Mouse (Mus musculus) hindbrain, embryonic 11.5 days (tissue): ENCODE results near the gene Wdr90. TPM values are rescaled to one million over a fixed set of nuclear protein-coding genes. Genes with fewer than 3 reads are reported as not detected.
"Not testable (repeated sequence)": the region's sequence is repeated elsewhere in the genome, so short reads cannot be mapped to it uniquely, and the experiment has no call there.

Source experiments
- ATAC-seq: fragments of 200-750 bp; cut with Nextera tagmentation; 2 replicates; pipeline ENCODE4 v1.8.0; 2017; ENCODE audit warnings: mild to moderate bottlenecking, moderate TSS enrichment, moderate library complexity; ENCODE audit not compliant: low FRiP score
- DNase-seq: peaks from one replicate; pipeline ENCODE4 v3.0.0-alpha.2; 2015; ENCODE audit warnings: low spot score
- H3K27ac ChIP-seq: fragments of 300-500 bp; sonication (generic); 2 replicates; pipeline ENCODE4 v1.5.1; 2014; ENCODE audit warnings: mild to moderate bottlenecking, low read depth, low read length
- H3K27me3 ChIP-seq: fragments of 300-500 bp; sonication (generic); 2 replicates; pipeline ENCODE4 v1.6.1; 2014; ENCODE audit warnings: mild to moderate bottlenecking, low read length, moderate library complexity, mixed read lengths; ENCODE audit not compliant: control insufficient read depth, insufficient read depth
- H3K36me3 ChIP-seq: fragments of 300-500 bp; sonication (generic); 2 replicates; pipeline ENCODE4 v1.6.1; 2014; ENCODE audit warnings: mild to moderate bottlenecking, low read length, moderate library complexity, mixed read lengths; ENCODE audit not compliant: control insufficient read depth, insufficient read depth
- H3K4me1 ChIP-seq: fragments of 300-500 bp; sonication (generic); replicated peaks from 2 replicates; pipeline ENCODE4 v1.6.1; 2014; ENCODE audit warnings: low read length, mixed read lengths; ENCODE audit not compliant: control insufficient read depth, insufficient read depth
- H3K4me2 ChIP-seq: fragments of 300-500 bp; sonication (generic); replicated peaks from 2 replicates; pipeline ENCODE4 v1.6.1; 2014; ENCODE audit warnings: mild to moderate bottlenecking, low read depth, low read length
- H3K4me3 ChIP-seq: fragments of 300-500 bp; sonication (generic); 2 replicates; pipeline ENCODE4 v1.5.1; 2014; ENCODE audit warnings: low read depth, low read length
- H3K9ac ChIP-seq: fragments of 300-500 bp; sonication (generic); 2 replicates; pipeline ENCODE4 v1.6.1; 2014; ENCODE audit warnings: low read depth, low read length
- H3K9me3 ChIP-seq: fragments of 300-500 bp; sonication (generic); 2 replicates; pipeline ENCODE4 v1.6.1; 2016; ENCODE audit warnings: low read length; ENCODE audit not compliant: control insufficient read depth
- WGBS: fragments of 180-500 bp; shearing (Covaris S2); extraction: QIAGEN DNeasy Blood & Tissue Kit; methylation state at CpG from one replicate; pipeline ENCODE4 v1.1.7; 2014; 5-methylcytosine and 5-hydroxymethylcytosine counted together
- polyA plus RNA-seq: library from polyadenylated mRNA; unstranded; fragments of >200 nt; fragmentation: Nextera tagmentation; extraction: Ambion mirVana; gene quantifications from 2 replicates; pipeline ENCODE4 v1.2.1, GENCODE M21; 2014

Wdr90 gene
- polyA plus RNA-seq, 1 experiment from 2014 or later = 13.4 TPM

DNA sequence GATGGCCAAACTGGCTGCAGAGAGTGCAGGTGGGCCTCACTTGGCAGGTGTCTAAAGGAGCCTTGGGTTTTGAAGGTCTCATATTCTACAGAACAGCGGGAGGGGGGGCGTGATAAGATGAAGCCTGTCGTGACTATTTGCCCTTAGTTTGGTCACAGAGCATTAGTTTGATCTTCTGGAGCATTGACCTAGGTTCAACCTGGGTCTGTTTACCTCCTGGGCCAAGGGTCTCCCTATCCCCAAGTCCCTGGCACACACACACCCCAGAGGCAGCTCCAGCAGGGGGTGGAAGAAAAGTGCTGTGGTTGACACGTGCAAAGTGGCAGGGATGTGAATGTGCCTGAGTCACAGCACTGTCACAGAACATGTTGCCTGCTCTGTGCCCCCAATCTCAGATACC, 50.4 kb downstream of the Wdr90 start:
- Histone ChIP-seq H3K4me2 (peak overlapping the region; percentile 87), H3K4me3 (no peak overlapping the region), H3K4me1 (peaks cover 10% of the 10 kb centered on the region; the same call in 1 of the 2 replicates), H3K27me3 (peaks cover 2% of the 10 kb centered on the region; the same call in 1 of the 2 replicates), H3K27ac (no peak overlapping the region), H3K9me3 (no peaks in the 10 kb centered on the region), H3K36me3 (no peaks in the 10 kb centered on the region), H3K9ac (no peak overlapping the region)
- no peak for ATAC-seq
- WGBS = 78% methylated on average over 4 of the region's 4 CpGs
- no peak for DNase-seq

DNA sequence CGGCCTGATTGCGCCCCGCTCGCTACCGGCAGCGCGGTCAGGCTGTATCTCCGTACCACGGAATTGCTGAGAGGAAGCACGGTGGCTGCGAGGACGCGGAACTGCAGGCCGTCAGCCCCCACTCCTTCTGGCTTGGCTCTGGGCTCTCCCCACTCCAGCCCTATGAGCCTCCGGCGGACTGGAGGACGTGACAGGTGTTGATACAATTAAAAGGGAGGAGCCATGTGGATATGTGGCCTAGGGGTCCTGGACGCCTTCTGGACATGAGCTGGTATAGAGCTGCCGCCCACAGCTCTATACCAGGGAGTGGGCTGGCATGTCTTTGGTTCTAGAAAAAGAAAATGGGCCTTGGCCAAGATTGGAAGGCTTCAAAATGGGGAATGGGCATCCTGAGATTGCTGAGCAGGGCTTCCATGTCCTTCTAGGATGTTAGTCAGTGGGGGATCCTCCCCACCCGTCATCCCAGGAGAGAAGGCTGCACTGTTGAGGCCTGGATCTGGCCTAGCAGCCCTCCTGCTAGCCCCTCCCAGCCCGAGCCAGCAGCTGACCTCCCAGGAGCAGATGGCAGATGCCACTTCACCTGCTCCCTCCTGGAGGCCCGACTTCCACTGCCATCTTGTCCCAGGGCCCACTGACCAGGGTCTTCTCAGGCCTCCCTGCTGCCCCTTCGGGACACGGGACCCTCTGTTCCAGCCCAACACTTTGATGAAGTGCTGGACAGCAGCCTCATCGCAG, 51.5 kb downstream of the Wdr90 start:
- Histone ChIP-seq H3K4me2 (peak overlapping the region; percentile 87), H3K4me3 (peak overlapping the region; percentile 84), H3K4me1 (peaks cover 10% of the 10 kb centered on the region; the same call in 1 of the 2 replicates), H3K27me3 (peaks cover 2% of the 10 kb centered on the region; the same call in 1 of the 2 replicates), H3K36me3 (no peaks in the 10 kb centered on the region), H3K9ac (peak overlapping the region; percentile 95), H3K27ac (peak overlapping the region; percentile 98), H3K9me3 (no peaks in the 10 kb centered on the region)
- 8% methylated on average over 25 of the region's 25 CpGs for WGBS
- DNase-seq (peak; percentile 49), ATAC-seq (peak; percentile 77)

DNA sequence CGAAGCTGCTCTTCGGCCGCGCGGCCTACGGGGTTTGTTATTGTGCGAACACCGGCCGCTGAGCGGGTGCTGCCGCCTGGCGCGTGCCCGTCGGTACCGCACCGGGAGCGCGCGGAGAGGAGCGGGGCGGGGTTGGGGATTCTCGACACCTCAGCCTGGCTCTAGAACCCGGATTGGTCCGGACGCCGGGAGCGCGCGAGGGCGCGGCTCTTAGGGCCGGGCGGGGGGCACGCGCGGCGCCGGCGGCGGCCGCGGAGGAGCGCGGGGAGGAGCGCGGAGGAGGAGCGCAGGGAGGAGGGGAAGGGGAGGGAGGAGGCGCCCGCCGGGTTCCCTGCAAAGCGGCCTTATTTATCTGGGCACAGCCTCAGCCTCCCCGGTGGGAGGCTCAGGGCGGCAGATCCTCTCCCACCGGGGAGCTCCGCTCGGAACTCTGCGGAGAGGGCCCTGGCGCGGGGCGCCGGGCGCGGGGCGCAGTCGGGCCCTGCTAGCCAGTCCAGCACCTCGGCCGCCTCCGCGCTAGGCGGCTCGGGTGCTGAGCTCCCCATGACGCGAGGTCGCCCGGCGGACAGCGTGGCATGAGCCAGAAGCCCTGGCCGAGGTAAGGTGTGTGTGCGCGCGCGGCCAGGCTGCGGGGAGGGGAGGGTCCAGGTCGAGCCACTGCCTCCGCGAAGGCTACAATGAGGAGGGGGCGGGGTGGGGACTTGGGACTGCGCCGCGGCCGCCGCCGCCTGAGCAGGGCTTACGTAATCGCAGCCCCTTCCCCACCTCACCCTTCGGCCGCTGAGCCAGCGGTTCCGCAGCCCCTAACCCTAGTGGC, 52.3 kb downstream of the Wdr90 start, which contains the start of gene Fbxl16:
Gene Fbxl16 (plus strand): TSS at position 297 of the 817 bp plus-strand sequence.
- Histone ChIP-seq H3K9ac (peak within 1 kb of the TSS; percentile 95), H3K27ac (peak within 1 kb of the TSS; percentile 98), H3K36me3 (no peaks in the 10 kb centered on the region), H3K9me3 (no peaks in the 10 kb centered on the region), H3K4me1 (peaks cover 10% of the 10 kb centered on the region; the same call in 1 of the 2 replicates), H3K4me3 (peak within 1 kb of the TSS; percentile 84), H3K27me3 (peaks cover 2% of the 10 kb centered on the region; the same call in 1 of the 2 replicates), H3K4me2 (peak within 1 kb of the TSS; percentile 87)
- peak; percentile 81 for ATAC-seq
- WGBS = under 1% methylated on average over 54 of the region's 100 CpGs
- DNase-seq = peak; percentile 91

DNA sequence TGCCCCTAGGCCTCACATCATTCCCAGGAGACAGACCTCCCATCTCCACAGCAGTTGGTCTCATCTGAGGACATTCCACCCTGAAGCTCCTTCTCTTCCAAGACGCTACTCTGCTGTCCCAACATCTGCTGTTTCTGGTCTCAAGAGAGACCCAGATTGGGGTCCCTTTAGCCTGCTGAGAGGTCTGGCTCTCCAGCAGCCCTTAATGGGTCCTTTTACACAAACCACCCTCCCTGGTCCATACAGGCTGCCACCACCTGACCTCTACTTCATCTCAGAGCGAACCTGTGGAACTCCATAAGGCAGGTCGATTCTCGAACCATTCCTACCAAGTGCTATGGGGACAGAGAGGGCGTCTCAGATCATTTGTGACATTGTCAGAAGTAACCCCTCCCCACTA, 53.3 kb downstream of the Wdr90 start:
- no peak for DNase-seq
- Histone ChIP-seq H3K4me2 (peak overlapping the region; percentile 87), H3K9ac (peak overlapping the region; percentile 95; the same call in 1 of the 2 replicates), H3K9me3 (no peaks in the 10 kb centered on the region), H3K27me3 (0 out of 2 replicates have a peak, but pooled peaks cover 2% of the 10 kb centered on the region), H3K36me3 (no peaks in the 10 kb centered on the region), H3K4me3 (peak overlapping the region; percentile 84; the same call in 1 of the 2 replicates), H3K27ac (peak overlapping the region; percentile 98), H3K4me1 (peaks cover 14% of the 10 kb centered on the region; the same call in 1 of the 2 replicates)
- WGBS = 36% methylated on average over 5 of the region's 5 CpGs
- ATAC-seq = no peak

DNA sequence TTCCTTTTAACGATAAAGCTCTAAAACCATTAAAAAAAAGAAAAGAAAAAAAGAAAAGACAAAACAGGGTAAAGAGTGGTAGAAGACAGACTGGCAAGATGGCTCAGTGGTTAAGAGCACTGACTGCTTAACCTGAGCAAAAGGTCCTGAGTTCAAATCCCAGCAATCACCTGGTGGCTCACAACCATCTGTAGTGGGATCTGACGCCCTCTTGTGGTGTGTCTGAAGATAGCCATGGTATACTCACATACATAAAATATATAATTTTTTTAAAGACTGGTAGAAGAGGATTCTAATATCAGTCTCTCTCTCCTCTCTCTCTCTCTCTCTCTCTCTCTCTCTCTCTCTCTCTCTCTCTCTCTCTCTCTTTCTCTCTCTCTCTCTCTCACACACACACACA, 53.8 kb downstream of the Wdr90 start:
- H3K9me3 ChIP-seq, H3K9ac ChIP-seq, H3K27ac ChIP-seq, ATAC-seq, H3K27me3 ChIP-seq, H3K4me2 ChIP-seq, DNase-seq, H3K4me3 ChIP-seq, H3K36me3 ChIP-seq: not testable (repeated sequence)
- WGBS = 54% methylated on average over 2 of the region's 2 CpGs
- H3K4me1 ChIP-seq = peaks cover 16% of the 10 kb centered on the region; the same call in 1 of the 2 replicates

DNA sequence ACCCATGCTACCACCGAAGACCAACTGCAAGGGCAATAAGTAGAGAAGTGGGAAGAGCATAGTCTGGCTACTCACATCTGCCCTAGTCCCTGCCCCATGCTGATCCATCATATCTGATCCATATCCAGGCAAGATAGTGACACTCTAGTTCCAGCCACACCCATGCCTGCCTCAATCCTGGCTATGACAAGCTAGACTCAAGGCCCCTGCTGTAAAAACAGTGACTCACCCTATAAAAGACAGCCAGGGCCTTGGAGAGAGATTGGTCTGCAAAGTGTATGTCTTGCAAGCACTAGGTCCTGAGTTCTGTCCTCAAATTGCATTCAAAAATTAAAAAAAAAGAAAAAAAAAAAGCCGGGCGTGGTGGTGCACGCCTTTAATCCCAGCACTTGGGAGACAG, 54.8 kb downstream of the Wdr90 start:
- no peak for DNase-seq
- H3K36me3 ChIP-seq = no peaks in the 10 kb centered on the region
- peaks cover 20% of the 10 kb centered on the region; the same call in 1 of the 2 replicates for H3K4me1 ChIP-seq
- no peak overlapping the region for H3K4me3 ChIP-seq
- H3K27me3 ChIP-seq = no peaks in the 10 kb centered on the region
- H3K9me3 ChIP-seq = no peaks in the 10 kb centered on the region
- no peak overlapping the region for H3K27ac ChIP-seq
- WGBS = 87% methylated on average over 4 of the region's 4 CpGs
- ATAC-seq = no peak
- no peak overlapping the region for H3K4me2 ChIP-seq
- H3K9ac ChIP-seq = no peak overlapping the region

DNA sequence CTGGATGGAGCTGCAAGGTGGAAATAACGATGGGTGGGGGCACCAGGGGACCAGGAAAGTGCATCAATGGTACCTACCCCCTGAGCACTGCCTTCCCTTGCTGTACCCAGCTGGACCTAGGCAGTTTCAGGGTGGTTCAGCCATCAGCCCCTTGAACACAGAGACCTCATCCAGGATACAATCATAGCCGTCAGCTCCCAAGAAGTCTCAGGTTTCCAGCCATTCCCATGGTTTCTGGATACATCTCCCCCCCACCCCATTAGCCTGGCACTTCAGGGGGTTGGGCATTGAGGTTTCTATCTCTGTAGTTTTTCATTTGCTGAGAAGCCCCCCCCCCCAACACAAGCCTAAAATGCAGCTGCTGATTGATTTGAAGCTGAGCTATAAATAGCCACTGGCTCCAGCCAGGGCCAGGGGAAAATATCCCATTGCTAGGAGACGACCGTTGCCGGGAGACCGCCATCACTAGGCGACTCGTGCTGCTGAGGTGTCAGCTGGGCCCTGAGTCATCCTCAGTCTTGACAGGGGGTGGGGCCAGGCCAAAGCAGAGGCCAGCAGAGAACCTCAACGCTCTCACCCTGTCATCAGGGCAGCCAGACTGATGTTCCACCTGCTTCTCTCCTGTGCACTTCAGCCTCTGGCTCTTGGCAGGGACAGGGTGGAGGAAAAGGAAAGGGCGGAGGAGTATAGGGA, 58.3 kb downstream of the Wdr90 start:
- Histone ChIP-seq H3K4me3 (no peak overlapping the region; the same call in 1 of the 2 replicates), H3K36me3 (no peaks in the 10 kb centered on the region), H3K9me3 (no peaks in the 10 kb centered on the region), H3K27me3 (no peaks in the 10 kb centered on the region), H3K4me1 (peaks cover 12% of the 10 kb centered on the region; the same call in 1 of the 2 replicates), H3K27ac (peak overlapping the region; percentile 83), H3K9ac (peak overlapping the region; percentile 36; the same call in 1 of the 2 replicates), H3K4me2 (peak overlapping the region; percentile 16)
- peak; percentile 95 for DNase-seq
- 12% methylated on average over 10 of the region's 10 CpGs for WGBS
- peak; percentile 95 for ATAC-seq

DNA sequence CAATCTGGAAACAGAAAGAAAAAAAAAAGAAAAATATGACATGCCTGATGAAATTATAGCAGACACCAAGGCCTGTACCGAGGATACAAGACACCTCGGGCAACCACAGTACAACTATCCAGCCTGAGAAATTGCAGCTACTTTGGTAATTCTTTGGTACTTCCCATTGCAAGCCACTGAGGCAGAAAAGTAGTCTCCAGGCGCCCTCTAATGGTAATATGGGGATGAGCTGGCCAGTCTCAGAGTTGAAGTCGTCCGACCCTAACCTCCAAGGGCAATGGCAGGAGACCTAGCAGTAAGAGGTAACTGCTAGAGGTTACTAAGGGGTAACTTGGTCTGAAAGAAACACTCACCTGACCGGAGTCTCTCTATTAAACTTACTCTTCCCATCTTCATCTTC, 60.3 kb downstream of the Wdr90 start:
- Histone ChIP-seq H3K4me2 (no peak overlapping the region), H3K4me3 (no peak overlapping the region), H3K27ac (no peak overlapping the region), H3K36me3 (no peaks in the 10 kb centered on the region), H3K9ac (no peak overlapping the region), H3K4me1 (peaks cover 15% of the 10 kb centered on the region), H3K27me3 (no peaks in the 10 kb centered on the region), H3K9me3 (no peaks in the 10 kb centered on the region)
- ATAC-seq = no peak
- DNase-seq = peak; percentile 82
- 9% methylated on average over 6 of the region's 6 CpGs for WGBS
